Mouse (Mus musculus): ENCODE results near the gene Olfr373.
"Not testable (repeated sequence)": the region's sequence is repeated elsewhere in the genome, so short reads cannot be mapped to it uniquely, and the experiment has no call there.

Gene Olfr373

DNA sequence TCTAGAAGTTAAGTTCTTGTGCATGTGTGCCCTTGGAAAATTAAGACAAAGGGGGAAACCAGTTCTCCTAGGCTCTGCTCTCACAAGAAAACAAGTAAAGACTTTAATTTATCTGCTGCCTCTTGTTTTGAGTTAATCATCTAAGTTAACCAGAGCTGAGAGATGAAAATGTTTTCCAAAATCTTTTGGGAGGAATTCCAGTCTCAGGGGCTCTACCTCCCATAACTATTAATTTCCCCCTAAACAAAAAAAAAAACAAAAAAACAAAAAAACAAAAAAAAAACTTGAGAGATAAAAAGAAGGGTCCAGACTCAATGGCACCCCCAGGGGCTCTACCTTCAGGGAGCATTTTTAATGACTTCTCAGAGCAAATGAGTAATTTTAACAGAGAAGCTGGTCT, at the start of gene Olfr373:
Gene Olfr373, plus strand, starts transcription at position 301 of the 400 bp plus-strand sequence.
- DNase-seq (ENCODE audit: low spot score in 2 of 2) = not testable (repeated sequence)

DNA sequence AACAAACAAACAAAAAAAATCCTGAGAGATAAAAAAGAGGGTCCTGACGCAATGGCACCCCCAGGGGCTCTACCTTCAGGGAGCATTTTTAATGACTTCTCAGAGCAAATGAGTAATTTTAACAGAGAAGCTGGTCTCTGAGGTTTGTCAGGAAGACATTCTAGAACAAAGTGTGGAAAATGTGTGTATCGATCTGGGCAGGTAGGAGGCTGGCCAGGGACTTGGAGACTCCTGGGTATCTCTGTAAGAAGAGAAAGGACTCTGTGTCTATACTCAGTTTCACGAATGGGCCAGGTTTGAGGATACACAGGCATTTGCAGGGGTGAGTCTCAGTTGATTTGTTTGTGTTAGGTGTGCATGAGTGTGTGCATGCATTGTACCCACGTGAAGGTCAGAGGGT, 42.1 kb upstream of the Olfr373 start, which contains the start of gene Olfr372:
Gene Olfr372, plus strand, starts transcription at position 301 of the 400 bp plus-strand sequence.
- DNase-seq (ENCODE audit: low spot score in 2 of 2) = not testable (repeated sequence)

DNA sequence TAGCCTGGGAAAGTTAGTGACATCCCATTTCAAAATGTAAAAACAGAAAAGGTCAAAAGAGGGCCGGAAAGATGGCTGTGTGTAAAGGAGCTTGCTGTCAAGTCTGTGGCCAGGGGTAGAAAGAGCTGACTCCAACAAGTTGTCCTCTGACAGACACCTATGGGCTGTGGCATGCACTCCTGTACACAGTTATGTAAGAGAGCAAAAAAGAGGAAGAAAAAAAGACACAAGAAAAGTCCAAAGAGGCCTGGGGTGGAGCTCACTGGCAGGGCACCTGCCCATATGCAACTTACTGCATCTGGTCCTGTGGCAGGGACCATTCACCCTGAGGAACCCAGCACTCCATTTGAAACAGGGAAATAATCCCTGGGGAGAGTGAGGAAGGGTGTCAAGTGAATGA, 40.5 kb upstream of the Olfr373 start:
- no peak for DNase-seq (ENCODE audit: low spot score in 2 of 2)

DNA sequence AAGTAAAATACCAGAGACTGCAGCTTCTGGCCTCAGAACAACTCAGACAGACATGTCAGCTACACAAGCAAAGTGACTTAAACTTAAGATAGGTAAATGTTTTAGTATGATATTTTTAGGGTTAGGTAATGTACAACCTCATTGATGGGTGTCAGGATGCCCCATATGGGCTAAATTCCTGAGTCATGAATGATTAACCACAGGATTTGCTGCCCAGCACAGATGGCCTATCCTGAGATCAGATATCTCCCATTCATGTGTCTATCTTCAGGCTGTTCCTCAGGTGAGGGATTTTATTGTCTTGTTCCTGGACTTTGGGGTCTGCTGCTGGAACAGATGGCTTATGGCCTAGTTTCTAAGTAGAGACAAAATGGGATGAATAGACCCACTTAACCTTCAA, 28.3 kb upstream of the Olfr373 start:
- not testable (repeated sequence) for DNase-seq (ENCODE audit: low spot score in 2 of 2)

DNA sequence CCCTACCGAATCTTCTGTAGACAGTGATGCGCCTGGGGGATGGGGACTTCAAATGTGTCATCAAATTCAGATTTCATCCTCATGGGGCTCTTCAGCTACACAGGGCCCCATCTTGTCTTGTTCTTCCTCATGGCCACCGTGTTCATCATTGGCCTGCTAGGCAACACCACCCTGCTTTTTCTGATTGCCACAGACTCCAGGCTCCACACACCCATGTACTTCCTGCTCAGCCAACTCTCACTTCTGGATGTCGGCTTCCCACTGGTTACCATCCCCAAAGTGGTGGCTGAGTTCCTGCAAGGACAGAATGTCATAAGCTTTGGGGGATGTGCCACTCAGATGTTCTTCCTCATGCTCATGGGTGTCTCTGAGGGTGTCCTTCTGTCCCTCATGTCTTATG, 25.3 kb upstream of the Olfr373 start:
- DNase-seq (ENCODE audit: low spot score in 2 of 2) = not testable (repeated sequence)

DNA sequence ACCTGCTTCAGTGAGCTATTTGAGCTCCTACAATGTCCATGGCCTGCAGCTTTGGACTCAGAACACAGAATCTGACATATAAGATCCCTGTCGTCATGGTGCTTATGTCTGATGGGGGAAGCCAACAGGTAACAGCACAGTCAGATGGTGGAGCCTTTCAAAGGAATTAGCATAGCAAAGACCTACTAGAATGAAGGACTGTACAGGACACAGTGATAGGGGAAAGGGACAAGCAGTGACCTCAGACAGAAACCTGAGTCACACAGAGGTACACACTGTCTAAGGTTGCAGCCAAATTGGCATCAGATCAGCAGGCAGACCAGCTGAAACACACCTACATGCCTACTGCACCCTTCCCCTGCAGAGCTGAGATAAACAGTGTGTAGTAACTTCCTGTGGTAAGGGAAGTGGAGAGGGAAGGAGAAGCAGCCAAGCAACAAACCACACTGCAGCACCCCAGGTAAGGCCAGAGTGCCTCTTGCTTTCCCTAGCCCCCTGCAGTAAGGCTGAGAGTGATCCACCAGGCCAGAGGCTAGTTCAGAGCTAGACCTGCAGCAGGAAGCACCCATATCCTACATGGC, 16.1 kb upstream of the Olfr373 start:
- DNase-seq (ENCODE audit: low spot score in 2 of 2) = not testable (repeated sequence)

DNA sequence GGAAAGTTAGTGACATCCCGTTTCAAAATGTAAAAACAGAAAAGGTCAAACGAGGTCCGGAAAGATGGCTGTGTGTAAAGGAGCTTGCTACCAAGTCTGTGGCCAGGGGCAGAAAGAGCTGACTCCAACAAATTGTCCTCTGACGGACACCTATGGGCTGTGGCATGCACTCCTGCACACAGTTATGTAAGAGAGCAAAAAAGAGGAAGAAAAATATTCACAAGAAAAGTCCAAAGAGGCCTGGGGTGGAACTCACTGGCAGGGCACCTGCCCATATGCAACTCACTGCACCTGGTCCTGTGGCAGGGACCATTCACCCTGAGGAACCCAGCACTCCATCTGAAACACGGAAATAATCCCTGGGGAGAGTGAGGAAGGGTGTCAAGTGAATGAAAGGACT, 1.8 kb downstream of the Olfr373 start:
- no peak for DNase-seq (ENCODE audit: low spot score in 2 of 2)

DNA sequence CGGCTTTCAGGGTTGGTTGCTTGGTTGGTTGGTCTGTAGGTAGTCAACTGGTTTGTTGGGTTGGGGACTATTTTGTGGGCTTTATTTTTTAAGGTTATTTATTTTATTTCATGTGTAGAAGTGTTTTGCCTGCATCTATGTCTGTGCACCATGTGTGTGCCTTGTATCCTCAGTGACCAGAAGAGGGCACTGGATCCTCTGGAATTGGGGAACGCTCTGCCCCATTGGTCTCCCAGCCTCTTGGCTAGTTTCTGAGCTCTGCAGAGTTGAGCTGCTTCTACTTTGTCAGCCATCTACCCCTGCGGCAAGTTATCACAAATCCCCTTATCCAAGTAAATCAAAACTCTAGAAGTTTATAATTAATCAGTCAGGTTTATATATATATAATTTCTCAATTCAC, 4.6 kb downstream of the Olfr373 start:
- DNase-seq (ENCODE audit: low spot score in 2 of 2) = not testable (repeated sequence)

DNA sequence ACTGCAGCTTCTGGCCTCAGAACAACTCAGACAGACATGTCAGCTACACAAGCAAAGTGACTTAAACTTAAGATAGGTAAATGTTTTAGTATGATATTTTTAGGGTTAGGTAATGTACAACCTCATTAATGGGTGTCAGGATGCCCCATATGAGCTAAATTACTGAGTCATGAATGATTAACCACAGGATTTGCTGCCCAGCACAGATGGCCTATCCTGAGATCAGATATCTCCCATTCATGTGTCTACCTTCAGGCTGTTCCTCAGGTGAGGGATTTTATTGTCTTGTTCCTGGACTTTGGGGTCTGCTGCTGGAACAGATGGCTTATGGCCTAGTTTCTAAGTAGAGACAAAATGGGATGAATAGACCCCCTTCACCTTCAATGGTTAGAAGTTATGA, 13.7 kb downstream of the Olfr373 start:
- not testable (repeated sequence) for DNase-seq (ENCODE audit: low spot score in 2 of 2)

DNA sequence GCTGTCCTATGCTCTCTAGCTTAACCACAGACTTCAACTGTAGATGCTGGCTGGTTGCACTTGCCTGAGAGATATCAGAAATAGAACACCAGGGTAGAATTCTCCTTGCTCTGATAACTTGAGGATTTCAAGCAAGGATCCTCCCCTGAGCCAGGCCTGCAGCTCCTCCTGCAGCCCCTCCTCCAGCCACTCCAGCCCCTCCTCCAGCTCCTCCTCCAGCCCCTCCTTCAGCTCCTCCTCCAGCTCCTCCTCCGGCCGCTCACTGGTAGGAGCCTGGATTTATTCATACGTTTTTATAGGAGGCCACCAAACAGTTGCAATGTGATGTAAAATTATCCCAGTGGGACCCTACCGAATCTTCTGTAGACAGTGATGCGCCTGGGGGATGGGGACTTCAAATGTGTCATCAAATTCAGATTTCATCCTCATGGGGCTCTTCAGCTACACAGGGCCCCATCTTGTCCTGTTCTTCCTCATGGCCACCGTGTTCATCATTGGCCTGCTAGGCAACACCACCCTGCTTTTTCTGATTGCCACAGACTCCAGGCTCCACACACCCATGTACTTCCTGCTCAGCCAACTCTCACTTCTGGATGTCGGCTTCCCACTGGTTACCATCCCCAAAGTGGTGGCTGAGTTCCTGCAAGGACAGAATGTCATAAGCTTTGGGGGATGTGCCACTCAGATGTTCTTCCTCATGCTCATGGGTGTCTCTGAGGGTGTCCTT, 16.6 kb downstream of the Olfr373 start:
- peak; percentile 24 to 33 for DNase-seq (ENCODE audit: low spot score in 2 of 2)

DNA sequence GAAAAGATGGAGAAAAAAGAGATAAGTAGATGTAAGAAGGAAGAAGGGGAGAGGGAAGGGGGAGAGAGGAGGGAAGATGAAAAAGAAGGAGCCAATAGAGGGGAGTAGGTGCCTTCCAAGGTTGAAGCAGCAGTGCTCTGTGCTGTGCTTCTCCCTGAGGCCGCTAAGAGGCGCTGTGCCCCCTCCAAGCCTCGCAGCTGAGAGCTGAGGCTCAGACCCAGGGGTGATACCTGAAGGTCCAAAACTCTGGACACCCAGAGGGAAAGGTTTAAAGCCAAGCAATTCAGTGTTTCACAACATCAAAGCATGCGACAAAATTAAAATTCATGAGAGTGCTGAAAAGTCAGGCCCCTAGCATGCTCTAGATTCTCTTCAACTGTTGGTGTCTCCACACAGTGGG, 22.2 kb downstream of the Olfr373 start:
- DNase-seq (ENCODE audit: low spot score in 2 of 2) = no peak

DNA sequence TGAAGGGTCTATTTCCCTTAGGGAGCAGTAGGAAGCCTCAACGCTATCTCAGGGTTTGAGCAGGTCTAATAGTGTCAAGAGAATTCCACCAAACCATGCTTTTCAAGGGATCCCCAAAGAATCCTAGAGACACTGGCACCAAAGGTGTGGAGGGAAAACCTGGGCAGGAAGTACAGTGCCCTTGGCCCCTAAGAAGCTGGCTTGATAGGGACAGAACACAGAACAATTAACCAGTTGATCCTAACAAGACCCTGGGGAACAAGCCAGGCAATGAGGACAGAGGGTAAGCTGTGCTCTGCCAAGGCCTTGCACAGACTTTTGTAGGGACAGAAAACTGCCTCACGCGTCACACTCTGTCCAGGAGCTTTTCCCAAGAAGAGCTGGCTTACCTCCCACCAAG, 23.8 kb downstream of the Olfr373 start, which contains the start of gene Olfr374:
Gene Olfr374, plus strand, starts transcription at position 301 of the 400 bp plus-strand sequence.
- no peak for DNase-seq (ENCODE audit: low spot score in 2 of 2)

DNA sequence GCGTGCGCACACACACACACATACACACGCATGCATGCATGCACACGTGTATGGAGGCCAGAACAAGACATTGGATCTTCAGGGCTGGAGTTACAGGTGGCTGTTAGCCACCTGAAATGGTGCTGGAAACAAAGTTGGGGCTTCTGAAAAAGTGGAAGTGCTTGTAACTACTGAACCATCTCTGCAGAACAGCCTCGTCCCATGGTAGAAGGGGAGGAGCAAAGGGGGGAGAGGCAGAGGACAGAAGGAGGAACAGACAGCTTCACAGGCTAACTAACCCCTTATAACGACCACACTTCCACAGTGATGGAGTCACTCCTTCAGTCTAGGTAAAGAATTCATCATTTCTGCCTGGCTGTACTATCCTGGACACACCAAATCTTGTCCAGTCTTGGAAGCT, 27.9 kb downstream of the Olfr373 start:
- peak in 1 of 2 experiments; percentile 17 for DNase-seq (ENCODE audit: low spot score in 2 of 2)

DNA sequence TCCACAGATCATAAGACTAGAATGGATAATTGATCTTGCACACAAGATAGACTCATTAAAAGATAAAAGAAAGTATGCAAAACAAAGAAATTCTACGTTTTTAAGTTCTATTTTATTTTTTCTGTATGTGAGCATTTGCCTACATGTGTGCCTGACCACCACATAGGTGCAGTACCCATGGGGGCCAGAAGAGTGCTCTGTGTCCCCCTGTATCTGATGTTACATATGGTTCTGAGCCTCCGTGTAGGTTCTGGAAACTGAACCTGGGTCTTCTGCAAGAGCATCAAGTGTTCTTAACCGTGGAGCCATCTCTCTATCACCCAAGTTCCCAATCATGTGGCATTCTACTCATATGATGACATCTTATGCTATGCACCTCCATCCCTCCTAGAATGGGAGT, 29.5 kb downstream of the Olfr373 start:
- no peak for DNase-seq (ENCODE audit: low spot score in 2 of 2)

DNA sequence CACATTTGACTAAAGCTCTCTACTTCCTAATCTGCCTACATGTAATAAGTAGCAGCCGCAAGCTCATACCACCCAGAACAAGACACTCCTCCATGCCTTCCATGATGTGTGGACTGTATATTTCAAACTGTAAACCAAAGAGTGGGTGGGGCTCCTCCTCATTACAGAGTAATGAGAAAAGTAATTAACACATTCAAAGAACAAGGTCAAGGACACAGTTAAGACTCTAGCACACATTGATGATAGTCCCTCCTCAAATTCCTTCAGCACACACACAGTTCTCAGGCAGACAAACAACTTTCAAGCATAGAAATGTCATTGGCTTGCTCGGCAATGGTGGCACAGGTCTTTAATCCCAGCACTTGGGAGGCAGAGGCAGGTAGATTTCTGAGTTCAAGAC, 32.2 kb downstream of the Olfr373 start:
- DNase-seq (ENCODE audit: low spot score in 2 of 2) = no peak

DNA sequence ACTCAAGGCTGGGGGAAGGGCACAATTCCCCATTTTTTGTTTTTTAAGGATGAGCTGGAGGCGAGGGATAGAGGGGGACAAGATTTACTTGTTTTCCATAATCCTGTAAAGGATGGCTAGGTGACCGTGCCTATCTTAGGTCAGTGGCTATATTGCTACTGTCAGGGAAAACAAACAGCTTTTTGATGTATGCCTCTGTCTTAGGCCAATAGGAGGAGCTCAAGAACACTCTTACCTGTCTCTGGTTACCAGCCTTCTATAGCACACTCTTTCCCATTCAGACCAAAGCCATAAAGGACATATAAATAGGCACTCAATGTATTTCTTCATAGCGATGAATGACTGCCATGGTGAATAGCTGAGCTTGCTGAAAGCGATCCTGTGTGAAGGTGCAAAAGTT, 35.6 kb downstream of the Olfr373 start:
- no peak for DNase-seq (ENCODE audit: low spot score in 2 of 2)

DNA sequence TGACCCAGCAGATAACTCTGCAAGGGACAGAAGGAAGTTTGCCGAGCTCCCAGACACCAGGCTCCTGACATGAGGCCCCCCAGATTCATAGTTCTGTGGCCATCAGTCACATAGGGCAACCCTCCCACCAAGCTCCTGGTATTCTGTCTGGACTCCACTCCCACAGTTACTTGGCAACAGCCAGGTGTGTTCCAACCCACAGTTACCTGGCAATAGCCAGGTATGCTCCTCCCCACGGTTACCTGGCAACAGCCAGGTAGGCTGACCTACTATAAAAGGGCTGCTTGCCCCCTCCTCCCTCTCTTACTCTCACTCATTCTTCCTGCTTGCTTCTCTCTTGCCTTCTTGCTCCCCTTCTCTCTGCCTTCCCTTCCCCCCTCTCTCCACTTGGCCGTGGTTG, 38.5 kb downstream of the Olfr373 start:
- not testable (repeated sequence) for DNase-seq (ENCODE audit: low spot score in 2 of 2)

DNA sequence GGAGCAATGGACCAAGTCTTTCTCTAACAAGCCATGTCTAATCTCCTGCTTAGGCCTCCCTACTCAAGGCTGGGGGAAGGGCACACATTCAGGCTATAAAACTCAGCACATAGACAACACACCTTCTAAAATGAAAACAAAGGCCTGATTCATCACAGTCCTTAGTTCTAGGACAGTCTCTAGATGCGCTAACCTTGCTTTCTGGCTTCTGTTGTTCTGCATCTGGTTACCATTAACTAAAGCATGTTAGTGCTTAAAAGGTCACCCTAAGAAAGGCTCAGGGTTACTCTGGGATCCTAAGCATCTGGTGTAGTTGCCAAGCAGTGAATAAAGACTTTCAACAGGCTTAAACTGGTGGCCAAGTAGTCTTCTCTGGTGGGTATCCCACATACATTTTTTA, 39.0 kb downstream of the Olfr373 start:
- DNase-seq (ENCODE audit: low spot score in 2 of 2) = no peak

DNA sequence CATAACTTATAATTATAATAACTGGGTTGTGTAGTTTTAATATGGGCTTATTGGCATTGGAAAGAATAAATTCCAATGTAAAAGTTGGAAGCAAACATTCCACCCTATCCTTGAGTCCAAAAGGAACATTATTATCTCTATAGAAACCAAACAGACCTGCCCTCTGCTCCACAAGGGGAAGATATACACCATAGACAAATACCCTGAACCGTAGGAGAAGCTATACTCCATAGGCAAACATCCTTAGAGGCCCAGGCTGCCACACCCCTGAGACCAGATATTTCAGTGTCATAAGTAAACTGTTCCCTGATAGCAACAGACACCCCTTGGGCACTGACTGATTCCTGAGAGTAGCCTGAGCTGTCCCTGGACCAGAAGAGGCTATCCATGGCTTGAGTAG, 44.9 kb downstream of the Olfr373 start:
- no peak for DNase-seq (ENCODE audit: low spot score in 2 of 2)

DNA sequence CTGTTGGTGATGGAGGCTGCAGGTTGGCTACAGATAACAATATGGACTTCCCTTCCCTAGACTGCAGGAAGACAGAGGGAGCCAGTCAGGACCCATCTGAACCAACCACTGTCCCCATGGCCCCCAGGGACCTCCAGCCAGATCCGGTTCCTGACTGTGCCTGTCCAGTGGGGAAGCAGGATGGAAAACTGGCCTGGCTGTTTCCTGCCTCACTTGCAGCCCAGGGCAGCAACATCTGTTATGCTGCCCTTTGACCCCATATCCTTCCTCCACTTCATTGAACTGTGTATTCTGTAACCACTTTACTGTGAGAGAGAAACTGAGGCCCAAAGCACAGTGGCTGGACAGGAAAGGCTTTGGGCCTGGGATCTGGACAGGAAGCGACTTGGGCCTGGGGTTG, 48.3 kb downstream of the Olfr373 start:
- no peak for DNase-seq (ENCODE audit: low spot score in 2 of 2)

DNA sequence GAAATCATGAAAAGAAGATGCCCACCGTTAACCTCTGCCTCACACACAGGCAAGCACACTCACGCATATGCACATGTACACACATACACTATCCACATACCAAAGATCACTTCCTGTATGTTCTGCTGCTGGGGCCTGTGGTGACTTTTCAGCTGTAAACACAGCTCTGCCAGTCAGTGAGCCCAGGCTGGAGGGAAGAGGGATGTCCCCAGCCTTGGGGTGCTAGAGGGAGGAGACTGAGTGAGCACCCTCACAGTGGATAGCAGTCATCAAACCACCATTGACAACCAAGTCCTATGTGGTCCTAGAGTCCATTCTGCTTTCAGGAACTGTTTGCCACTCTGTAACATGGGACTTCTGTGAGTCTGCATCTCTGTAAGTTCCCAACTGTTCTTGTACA, 48.9 kb downstream of the Olfr373 start:
- DNase-seq (ENCODE audit: low spot score in 2 of 2) = no peak

DNA sequence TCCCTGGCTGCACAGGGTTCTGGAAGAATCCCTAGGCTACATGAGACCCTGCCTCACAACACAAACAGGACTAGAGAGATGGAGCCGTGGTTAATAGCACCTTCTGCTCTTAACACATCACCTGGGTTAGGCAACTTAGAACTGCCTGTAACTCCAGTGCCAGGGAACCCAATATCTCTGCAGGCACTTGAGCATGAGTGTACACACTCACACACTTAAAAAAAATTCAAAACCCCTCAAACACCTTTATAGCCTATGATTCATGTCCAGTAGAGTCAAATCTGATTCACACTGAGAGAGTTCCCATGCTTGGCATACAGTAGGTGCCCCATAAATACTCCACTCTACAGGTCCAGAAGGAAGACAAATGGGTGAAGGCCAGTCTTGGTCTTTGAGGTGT, 49.4 kb downstream of the Olfr373 start:
- DNase-seq (ENCODE audit: low spot score in 2 of 2) = no peak

DNA sequence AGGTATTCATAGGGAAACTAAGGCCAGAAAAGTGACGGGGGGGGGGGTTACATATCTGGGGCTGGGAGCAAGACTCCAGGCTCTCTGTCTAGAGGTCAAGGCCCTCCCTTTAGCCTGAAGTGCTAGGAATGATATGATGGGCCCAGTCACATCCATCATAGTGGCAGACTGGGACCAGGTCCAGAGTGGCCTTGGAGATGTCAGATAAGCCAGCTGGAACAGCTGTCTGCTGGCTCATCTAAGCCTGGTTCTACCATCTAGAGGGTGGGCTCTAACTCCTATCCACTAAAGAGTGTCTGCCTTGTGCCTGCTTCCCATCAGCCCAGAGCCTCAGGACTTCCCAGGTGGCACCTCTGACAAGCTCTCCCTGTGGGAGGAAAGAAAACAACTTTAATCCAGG, 49.9 kb downstream of the Olfr373 start:
- no peak for DNase-seq (ENCODE audit: low spot score in 2 of 2)

Data from spleen, postnatal 14 days (tissue).